Mouse (Mus musculus) monocyte, adult 59 days (primary cell): ENCODE results near the gene Mad2l1. TPM values are rescaled to one million over a fixed set of nuclear protein-coding genes. Genes with fewer than 3 reads are reported as not detected.

Experiments
- total RNA-seq, 2 experiments: library from RNA; stranded (reverse); gene quantifications; one replicate each; pipeline ENCODE4 v1.2.4; 2023

Gene Mad2l1
- total RNA-seq: 1 to 10 TPM; 3.5 to 6.0 TPM

DNA sequence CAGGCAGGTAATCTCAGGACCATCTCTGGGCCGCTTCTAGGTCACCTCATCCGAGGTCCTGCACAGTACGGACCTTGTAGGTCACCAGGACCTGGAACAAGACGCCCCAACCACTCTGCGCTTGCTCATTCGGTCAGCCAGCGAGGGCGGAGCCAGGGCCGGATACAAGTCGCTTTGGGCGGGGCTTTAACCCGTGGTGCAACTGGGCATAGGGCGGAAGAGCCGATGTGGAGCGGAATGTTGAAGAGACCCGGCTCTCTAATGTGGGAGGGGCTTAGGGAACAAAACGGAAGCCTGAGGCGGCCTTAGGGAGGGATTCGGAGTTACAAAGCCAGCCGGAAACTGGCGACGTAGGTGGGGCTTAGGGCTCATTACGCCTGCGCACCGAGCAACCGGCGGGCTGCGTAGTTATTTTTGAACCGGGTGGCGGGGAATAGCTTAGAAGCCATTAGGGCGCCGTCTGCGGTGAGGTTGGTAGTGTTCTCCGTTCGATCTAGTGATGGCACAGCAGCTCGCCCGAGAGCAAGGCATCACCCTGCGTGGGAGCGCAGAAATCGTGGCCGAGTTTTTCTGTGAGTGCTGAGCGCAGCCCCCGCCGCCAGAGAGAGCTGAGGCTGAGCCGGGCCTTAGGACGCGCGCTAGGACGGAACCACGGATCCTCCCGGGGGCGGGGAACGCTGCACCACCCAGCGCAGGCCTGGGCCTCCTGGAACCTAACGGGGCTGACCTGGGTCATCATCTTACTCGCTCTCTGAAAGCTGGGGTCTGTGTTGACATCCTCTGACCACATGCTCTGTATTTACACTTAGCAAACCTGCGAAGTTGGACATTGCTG, at the start of gene Mad2l1:
Gene Mad2l1 (plus strand): TSS at position 363 of the 835 bp plus-strand sequence.

DNA sequence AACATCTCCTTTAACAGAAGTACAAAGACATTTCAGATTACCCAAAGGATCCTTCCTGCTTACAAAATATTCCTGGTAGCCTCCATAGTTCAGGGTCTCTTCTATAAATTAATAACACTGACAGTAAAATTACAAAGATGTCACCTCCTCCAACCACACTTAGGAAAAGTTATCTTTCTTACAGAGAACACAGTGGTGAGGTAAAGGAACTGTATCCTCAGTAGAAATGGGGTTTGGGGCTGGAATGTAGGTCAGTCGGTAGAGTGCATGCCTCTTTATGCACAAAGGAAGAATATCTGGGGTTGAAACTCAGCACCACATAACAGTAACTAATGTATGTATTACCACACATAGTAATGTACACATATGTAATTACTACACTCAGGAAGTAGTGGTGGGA, 24.8 kb downstream of the Mad2l1 start, which contains the start of gene Vmn1r32:
Gene Vmn1r32 (minus strand): TSS at position 101 of the 400 bp plus-strand sequence.

Other genes starting within 250 kb of the Mad2l1 start
- gene Vmn1r32, start 24.7 kb downstream of the Mad2l1 start, total RNA-seq: not detected
- gene Vmn1r33, start 82.9 kb downstream of the Mad2l1 start, total RNA-seq: not detected
- gene Vmn1r34, start 108.5 kb downstream of the Mad2l1 start, total RNA-seq: not detected
- gene Vmn1r35, start 150.5 kb downstream of the Mad2l1 start, total RNA-seq: not detected
- gene Vmn1r36, start 183.8 kb downstream of the Mad2l1 start, total RNA-seq: not detected
- not detected for gene Vmn1r37, start 194.0 kb downstream of the Mad2l1 start, total RNA-seq
- gene Vmn1r38, start 247.2 kb downstream of the Mad2l1 start, total RNA-seq: not detected